Mouse (Mus musculus) gastrocnemius, postnatal 25 days (tissue): ENCODE data around the gene Tec. TPM values are rescaled to one million over a fixed set of nuclear protein-coding genes. Genes with fewer than 3 reads are reported as not detected.

Experiments
- DNase-seq: peaks from one replicate; pipeline ENCODE4 v3.0.0; 2022
- total RNA-seq, 2 experiments: library from RNA; stranded (reverse); gene quantifications; 1 replicate in 1 of 2; 2 replicates in 1 of 2; pipeline ENCODE4 v1.2.3; 2021

The Tec gene
- total RNA-seq, 2 experiments from 2014 or later: 1.8 to 1.9 TPM

DNA sequence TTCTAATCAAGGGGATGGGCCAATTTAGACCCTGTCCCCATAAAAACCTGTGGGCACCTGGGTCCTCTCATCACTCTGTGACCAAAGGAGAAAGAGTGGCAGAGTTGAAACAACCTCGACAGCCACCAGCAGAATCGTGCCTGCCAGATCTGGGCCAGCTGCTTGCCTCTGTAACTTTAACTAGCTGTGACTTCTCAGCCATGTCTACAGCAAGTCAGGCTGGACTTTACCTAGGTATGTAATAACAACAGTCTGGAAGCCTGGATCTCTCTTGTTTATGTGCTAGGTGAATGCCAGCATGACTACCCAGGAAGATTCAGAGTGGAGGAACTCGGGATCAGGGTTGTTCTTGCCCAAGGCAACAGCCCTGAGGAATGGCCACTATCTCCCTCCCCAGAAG is 83.6 kb downstream of the Tec start:
- DNase-seq: no peak

DNA sequence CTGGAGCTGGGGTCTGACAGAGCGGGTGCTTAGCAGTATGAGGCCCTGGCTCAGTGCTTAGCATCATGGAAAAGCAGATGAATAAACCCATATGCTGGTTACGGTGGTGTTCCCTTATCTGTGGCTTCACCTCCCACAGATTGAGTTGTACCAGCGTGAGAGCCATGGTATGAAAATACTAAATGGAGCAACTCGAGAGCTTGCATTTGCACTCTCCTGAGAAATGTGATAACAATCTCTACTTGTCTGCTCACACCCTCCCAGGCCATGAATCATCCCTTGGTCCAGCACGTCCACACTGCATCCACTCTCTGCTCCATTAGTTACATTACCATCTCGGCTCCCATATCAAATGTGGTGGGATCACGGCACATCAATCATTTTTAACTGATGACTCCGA is 84.3 kb downstream of the Tec start:
- no peak for DNase-seq

DNA sequence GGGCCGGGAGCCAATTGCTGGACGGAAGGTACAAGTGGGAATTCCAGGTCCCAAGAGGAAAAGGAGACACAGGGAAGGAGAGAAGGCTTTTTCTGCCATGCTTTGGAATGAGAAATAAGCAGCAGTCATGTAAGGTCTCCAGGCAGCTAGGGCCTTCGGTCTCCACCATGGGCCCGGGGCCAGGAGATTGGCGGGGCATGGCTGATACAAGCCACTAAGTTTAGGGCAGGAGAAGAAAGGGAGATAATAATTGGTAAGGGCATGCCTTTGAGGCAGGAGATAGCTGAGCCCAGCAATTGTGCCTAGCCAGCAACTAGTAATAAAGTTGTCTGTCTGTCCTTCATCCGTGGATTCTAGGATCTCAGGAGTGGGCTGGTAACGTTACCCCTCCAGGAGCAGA is 85.2 kb downstream of the Tec start:
- DNase-seq: no peak

DNA sequence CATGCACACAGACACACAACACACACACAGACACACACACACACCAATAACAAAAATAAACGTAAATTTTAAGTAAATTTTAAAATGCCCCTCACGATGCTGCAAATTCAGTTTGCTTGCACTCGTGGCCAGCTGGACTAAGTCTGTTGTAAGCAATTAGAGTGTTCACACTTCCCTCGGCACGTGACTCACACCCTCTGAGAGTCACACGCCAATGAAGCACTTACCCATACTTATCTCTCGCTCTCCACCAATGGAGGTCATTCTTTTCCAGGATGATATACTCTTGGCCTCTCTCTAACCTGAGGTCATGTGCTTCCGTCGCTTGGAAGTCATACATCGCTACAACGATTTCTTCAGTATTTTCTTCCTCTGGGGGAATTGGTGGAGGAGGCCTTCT is 86.5 kb downstream of the Tec start:
- DNase-seq: no peak

DNA sequence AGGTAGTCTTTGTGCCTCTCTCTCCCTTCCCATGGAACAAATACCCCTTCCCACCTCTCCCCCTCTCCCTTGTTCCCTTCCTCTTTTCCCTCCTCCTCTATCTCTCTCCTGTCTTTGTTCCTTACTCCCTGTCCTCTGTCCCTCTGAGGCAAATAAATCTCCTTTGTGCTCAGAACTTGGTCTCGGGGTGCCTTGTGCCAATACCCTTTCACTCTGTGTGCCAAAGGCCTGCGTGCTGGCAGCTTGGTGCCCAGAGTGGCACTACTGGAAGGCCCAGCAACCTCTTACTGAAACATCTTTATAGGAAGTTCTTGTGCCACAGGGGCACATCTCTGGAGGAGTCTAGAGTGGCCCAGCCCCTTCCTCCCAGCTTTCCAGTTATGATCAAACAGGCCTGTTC is 91.7 kb downstream of the Tec start:
- no peak for DNase-seq

DNA sequence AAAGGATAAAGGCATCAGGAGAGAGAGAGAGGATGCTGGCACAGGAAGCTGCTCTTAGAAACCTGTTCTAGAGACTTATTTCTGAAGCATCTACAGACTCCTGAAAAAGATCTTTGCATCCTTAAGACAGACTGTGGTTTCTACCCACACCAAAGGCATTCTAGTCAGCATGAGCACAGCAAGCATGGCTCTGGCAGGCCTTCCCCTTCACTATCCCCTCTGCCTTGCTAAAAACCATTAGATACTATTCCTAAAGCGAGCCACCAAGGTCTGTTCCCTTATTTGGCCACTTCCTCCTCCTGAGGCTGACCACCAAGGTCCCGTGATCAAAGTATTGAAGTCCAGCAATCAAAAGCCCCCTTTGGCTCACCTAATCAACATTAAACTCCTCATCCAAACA is 92.2 kb downstream of the Tec start:
- no peak for DNase-seq

DNA sequence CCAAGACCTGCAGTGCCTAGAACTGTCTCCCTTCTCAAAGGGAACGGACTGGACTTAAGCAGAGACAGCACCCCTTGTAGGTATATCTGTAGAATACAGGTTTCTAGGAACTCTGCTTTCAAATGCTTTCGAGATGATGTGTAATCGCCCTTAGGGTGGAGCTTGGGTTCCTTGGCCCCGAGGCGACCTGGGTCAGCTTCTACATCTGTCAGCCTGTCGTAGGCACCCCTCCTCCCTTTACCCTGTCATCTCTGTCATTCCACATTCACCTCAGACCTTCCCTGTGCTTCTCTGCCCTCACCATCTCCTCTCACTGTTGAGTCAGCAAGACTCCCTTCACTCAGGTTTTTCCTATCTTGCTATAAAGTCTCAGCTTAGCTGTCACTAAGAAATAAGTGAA is 98.4 kb downstream of the Tec start:
- no peak for DNase-seq

GRCm38 (mm10) chr5:72763546-72763945 is 104.7 kb downstream of the Tec start:
- no peak for DNase-seq

DNA sequence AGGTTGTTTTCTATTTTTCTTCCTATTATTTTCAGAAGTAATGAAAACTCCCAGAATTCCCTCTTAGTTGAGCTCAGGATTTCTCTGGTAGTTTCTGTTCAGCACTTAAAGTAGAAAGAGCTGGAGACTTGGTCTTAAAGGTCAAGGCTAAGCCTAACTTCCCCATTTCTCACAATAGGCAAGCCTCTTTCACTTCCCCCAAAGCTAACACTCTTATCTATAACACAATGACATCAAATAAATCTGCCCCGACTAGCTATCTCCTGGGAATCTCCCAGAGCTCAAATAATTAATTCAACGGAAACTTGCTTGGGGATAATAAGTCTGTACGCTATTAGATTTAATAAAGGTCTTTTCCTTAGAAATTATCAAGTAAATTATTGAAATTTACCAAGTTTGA is 105.3 kb downstream of the Tec start:
- DNase-seq: no peak

- DNase-seq: no peak
These were observed 106.5 kb downstream of the Tec start for GRCm38 (mm10) chr5:72761758-72762157.

DNA sequence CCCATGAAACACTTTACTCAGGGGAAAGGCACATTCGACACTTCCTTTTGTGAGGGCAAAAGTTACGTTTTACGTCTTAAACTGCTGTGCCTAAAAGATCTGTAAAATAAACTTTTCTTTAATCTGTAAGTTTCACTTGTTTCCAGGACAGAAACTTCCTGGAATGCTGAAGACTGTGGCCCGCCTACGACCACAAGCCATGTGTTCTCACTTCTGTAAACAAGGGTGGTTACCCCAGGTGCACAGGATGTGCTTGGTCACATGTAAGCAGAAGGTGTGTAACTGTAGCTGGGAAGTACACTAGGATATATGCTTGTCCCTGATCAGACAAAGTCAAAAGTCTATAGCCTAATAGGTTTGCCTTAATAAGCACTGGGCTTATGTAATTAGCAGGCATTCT is 107.0 kb downstream of the Tec start:
- no peak for DNase-seq

GRCm38 (mm10) chr5:72758925-72759924 is 109.1 kb downstream of the Tec start:
- DNase-seq: no peak

DNA sequence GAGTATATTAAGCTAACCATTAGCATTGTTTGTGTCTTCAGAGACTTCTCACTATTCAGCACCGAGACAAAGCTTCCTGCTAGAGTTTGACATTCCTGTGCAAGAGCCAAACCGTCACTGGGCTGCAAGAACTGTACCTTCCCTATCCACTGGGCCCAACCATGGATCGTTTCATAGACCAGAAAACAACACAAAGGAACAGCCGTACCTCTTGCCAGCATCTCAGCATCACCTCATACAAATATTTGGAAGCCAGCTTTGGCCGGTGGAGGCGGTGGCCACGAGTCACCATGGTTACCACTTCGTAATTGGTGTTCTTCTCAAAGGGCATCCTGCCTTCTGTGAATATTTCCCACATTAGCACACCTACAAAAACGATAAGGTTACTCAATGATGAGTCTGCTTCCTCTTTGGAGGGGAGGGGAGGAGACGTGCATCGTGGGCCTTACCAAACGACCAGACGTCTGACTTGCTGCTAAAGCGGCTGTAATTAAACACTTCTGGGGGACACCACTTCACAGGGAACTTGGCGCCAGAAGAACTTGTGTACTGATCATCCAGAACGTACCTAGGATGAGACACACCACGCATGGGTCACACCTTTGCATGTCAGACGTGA is 111.0 kb downstream of the Tec start:
- DNase-seq: no peak

GRCm38 (mm10) chr5:72755941-72756340 is 112.3 kb downstream of the Tec start:
- no peak for DNase-seq

DNA sequence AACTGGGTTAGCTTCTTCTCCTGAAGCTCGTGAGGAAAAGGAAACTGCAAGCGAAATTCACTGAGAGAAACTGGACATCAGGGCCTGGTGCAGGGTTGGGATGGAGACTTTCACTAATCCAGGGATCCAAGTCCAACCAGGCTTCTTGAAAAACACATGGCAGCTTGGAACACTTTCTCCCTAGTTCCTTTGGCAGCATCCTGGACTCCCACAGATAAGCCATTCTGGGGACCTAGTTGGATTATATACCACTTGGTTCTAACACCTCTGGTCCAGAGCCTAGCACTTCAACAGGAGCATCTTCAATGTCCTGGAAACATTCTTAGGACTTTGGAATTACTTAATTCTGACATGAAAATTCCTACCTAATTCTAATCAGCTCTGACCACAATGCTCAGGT is 113.2 kb downstream of the Tec start:
- DNase-seq: no peak

- no peak for DNase-seq
These were observed 115.7 kb downstream of the Tec start, which contains the start of gene Txk for GRCm38 (mm10) chr5:72752585-72752984. Gene Txk (minus strand): TSS chr5:72752777.

DNA sequence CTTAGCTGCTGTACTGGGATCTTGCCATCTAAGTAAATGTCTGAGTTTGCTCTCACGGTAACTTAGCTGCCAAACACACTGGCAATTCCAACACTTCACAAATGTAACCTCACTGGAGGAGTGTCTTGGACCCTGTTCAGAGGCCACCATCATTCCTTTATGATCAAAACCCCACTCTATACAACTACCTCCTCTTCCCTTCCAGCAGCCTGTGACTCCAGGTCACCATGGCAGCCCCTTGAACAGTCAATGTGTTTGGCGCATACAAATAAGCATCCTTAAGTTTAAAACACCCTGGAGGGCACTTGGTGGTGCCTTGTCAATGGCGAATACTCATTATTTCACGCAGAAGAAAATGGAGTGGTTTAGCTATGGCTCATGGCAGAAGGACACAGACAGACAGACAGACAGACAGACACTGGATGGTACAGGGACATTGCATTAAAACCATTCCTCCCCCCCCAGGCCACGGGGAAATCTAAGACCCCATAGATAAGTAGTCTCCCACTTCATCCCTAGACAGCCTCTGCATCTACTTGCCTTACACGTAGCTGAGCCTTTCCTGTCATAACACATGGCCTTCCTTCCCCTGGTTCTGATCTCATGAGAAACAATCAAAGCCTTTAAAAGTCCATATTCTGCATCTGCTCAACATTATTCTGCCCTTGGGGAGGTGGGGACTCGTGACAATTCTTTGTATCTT is 117.1 kb downstream of the Tec start:
- DNase-seq: no peak

- no peak for DNase-seq
These were observed 118.1 kb downstream of the Tec start for GRCm38 (mm10) chr5:72750226-72750625.

- no peak for DNase-seq
These were observed 119.5 kb downstream of the Tec start for GRCm38 (mm10) chr5:72748659-72749265.

- DNase-seq: no peak
These were observed 120.9 kb downstream of the Tec start for GRCm38 (mm10) chr5:72747384-72747783.

DNA sequence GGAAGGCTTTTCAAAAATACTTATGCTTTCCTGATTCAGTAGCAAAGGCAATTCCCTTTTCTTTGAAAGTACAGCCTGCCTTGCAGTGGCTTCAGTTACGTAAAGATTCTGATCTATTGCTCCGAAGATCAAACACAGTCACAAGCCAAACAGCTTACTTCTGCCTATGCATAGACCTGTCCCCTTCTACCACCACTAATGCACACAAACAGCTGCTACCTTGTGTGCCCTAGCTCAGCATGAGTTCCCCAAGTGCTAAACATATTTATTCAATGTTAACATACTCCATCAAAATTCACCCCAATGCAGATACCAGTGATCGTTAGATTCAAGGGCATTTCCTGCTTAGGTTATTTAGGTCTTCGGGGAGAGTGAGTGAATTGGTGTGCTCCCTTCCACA is 121.8 kb downstream of the Tec start:
- DNase-seq: no peak

DNA sequence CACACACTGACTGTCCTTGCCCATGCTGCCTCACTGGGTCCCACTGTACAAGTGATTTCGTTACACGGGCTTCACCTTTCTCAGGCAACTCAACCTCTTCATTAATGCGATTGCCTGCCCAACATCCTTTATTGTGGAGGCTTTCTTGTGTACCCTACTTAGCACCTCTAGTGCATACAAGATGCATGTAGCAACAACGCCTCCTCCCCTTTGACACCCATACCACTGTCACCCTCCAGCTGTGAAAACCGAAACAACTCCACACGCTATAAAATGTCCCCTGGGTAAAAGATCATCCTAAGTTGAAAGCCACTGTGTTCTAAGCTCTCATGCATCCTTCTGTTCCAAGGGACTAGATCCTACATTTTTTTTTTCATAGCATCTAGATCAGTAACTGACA is 125.2 kb downstream of the Tec start:
- DNase-seq: no peak

- DNase-seq: no peak
These were observed 131.4 kb downstream of the Tec start for GRCm38 (mm10) chr5:72736868-72737267.
